Mouse (Mus musculus): Measurements from ENCODE around the gene Slc38a2.

DNA sequence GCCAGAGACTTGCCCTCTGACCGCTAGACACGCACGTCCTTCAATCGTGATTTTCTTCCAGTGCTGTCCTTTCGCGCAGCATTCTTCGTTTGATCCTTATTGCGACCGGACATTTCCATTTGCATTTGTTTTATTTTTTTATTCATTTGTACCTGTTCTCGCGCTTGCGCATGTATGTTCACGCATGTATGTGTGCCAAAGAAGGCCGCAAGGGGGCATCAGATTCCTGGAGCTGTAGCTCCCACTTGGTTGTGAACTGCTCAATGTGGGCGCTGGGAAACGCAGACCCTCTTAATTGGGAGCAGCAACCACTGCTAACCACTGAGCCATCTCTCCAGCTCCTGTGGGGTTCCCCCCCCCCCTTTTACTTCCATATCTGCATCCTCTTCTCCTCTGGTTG lies 46.5 kb downstream of the Slc38a2 start:
- no peak for TF ChIP-seq POLR2A (IDR thresholded peaks at IDR 0.05; ENCODE audit: insufficient read depth, low read depth, low read length)
- no peak for TF ChIP-seq CTCF (IDR thresholded peaks at IDR 0.05; ENCODE audit: insufficient read depth, low read depth, low read length)

Measured in olfactory bulb, adult 2 months (tissue).